8 mouse cellular contexts compared by ENCODE assay signal in the genomic region with DNA sequence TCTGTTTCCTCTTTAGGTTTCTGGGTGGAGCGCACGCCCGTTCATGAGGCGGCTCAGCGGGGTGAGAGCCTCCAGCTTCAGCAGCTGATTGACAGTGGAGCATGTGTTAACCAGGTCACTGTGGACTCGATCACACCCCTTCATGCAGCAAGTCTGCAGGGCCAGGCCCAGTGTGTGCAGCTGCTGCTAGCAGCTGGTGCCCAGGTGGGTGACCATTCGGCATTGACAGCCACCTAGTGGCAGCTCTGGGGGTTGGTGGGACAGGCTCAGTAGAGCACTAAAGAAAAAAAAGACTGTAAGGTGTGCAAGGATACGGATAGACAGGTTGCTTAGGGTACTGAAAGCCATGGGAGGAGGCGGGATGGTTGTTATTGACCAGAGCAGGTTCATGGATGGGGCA. TPM values are rescaled to one million over a fixed set of nuclear protein-coding genes. Genes with fewer than 3 reads are reported as not detected.
DNase-seq lines count a peak whose midpoint lies in the region; ATAC-seq and TF ChIP-seq lines count a peak whose summit lies in the region.

No protein-coding gene starts in this region.

- ATAC-seq in heart, embryonic 16.5 days (replicated peaks; ENCODE audit: extremely low read depth, insufficient read depth, low FRiP score) = peak; percentile 52; the same call in 1 of the 2 replicates
- peak; percentile 51 for ATAC-seq in Patski
- 0 out of 2 replicates have a peak, but pooled peaks have one; percentile 40 for ATAC-seq in hindbrain, embryonic 16.5 days
- ATAC-seq in liver, embryonic 14.5 days (ENCODE audit: insufficient read depth) = peak; percentile 38; the same call in 1 of the 2 replicates
- ATAC-seq in neutrophil, adult 5-6 weeks (ENCODE audit: extremely low read depth, insufficient number of reproducible peaks, low FRiP score, poor library complexity, severe bottlenecking) = peak; percentile 78; the same call in 1 of the 2 replicates

- no peak overlapping the region for H3K4me2 ChIP-seq in heart, embryonic 16.5 days (ENCODE audit: low read depth, low read length)
- H3K4me2 ChIP-seq in hindbrain, embryonic 16.5 days (ENCODE audit: low read length) = no peak overlapping the region
- H3K4me2 ChIP-seq in liver, embryonic 14.5 days (ENCODE audit: low read depth) = no peak overlapping the region

- H3K4me1 ChIP-seq in heart, embryonic 16.5 days (ENCODE audit: control insufficient read depth, insufficient read depth, low read length) = no peaks in the 10 kb centered on the region
- no peaks in the 10 kb centered on the region for H3K4me1 ChIP-seq in hindbrain, embryonic 16.5 days (ENCODE audit: control insufficient read depth, insufficient read depth, low read depth, low read length)
- peaks cover 0 to 6% of the 10 kb centered on the region in 2 experiments; a peak in 1 of 4 replicates for H3K4me1 ChIP-seq in liver, embryonic 14.5 days (replicated peaks; ENCODE audit: control insufficient read depth in 2 of 2, insufficient read depth in 2 of 2, low read length in 1 of 2)

- no peaks in the 10 kb centered on the region for H3K36me3 ChIP-seq in heart, embryonic 16.5 days (ENCODE audit: control insufficient read depth, insufficient read depth)
- peaks cover 4% of the 10 kb centered on the region; the same call in 1 of the 2 replicates for H3K36me3 ChIP-seq in hindbrain, embryonic 16.5 days (ENCODE audit: control insufficient read depth, insufficient read depth, low read length)
- no peaks in the 10 kb centered on the region for H3K36me3 ChIP-seq in liver, embryonic 14.5 days (replicated peaks; ENCODE audit: control insufficient read depth, insufficient read depth, low read depth)

- CTCF ChIA-PET in Patski (lab: Charles Lee) = interaction anchor here (1.2 kb wide), 1 partner anchor 11 kb away, joined by 3 read pairs; no protein-coding TSS in a partner anchor

- in situ Hi-C loops in Patski (cut with MboI; ENCODE audit: low pct_unique_long_range_greater_than_20kb) = no loop called here

- DNase-seq in heart, adult 8-10 months (ENCODE audit: low spot score) = no peak
- no peak for DNase-seq in Patski (ENCODE audit: low read depth, low spot score)
- DNase-seq in liver, embryonic 14.5 days (ENCODE audit: low read depth in 3 of 3, low spot score in 3 of 3) = no peak
- no peak for DNase-seq in yolk sac, embryonic 10.5 days (ENCODE audit: low spot score)
- no peak for DNase-seq in layer of hippocampus, postnatal 14 days (ENCODE audit: low spot score in 2 of 2)

- H3K9ac ChIP-seq in heart, embryonic 16.5 days (ENCODE audit: low read length) = no peak overlapping the region
- H3K9ac ChIP-seq in hindbrain, embryonic 16.5 days (ENCODE audit: low read depth, low read length) = no peak overlapping the region
- H3K9ac ChIP-seq in liver, embryonic 14.5 days (replicated peaks) = no peak overlapping the region

- POLR2A ChIA-PET in Patski (lab: Charles Lee) = no interaction called here

- H3K4me3 ChIP-seq in heart, embryonic 16.5 days (ENCODE audit: low read length) = no peak overlapping the region
- no peak overlapping the region for H3K4me3 ChIP-seq in hindbrain, embryonic 16.5 days (ENCODE audit: low read length)
- H3K4me3 ChIP-seq in liver, embryonic 14.5 days (ENCODE audit: insufficient read depth in 1 of 2, low read depth in 2 of 2, low read length in 2 of 2) = no peak overlapping the region

- TF ChIP-seq EP300 in liver, embryonic 14.5 days (IDR thresholded peaks at IDR 0.05; ENCODE audit: low read depth) = no peak

- H3K9me3 ChIP-seq in heart, embryonic 16.5 days (replicated peaks; ENCODE audit: control insufficient read depth, low read length) = no peaks in the 10 kb centered on the region
- H3K9me3 ChIP-seq in hindbrain, embryonic 16.5 days (ENCODE audit: control insufficient read depth, low read length) = no peaks in the 10 kb centered on the region
- H3K9me3 ChIP-seq in liver, embryonic 14.5 days (ENCODE audit: control insufficient read depth, low read length) = no peaks in the 10 kb centered on the region

- WGBS in heart, embryonic 16.5 days = 70% methylated on average over 9 of the region's 9 CpGs
- WGBS in hindbrain, embryonic 16.5 days = 77% methylated on average over 9 of the region's 9 CpGs
- WGBS in liver, embryonic 14.5 days (ENCODE audit: insufficient replicate concordance) = 61% methylated on average over 9 of the region's 9 CpGs

- no peaks in the 10 kb centered on the region for H3K27me3 ChIP-seq in heart, embryonic 16.5 days (ENCODE audit: control insufficient read depth, insufficient read depth, low read length)
- no peaks in the 10 kb centered on the region for H3K27me3 ChIP-seq in Patski
- H3K27me3 ChIP-seq in hindbrain, embryonic 16.5 days (replicated peaks; ENCODE audit: control insufficient read depth, insufficient read depth, low read length) = no peaks in the 10 kb centered on the region
- H3K27me3 ChIP-seq in liver, embryonic 14.5 days (ENCODE audit: control insufficient read depth, insufficient read depth, low read length) = no peaks in the 10 kb centered on the region

- no peak overlapping the region for H3K27ac ChIP-seq in heart, embryonic 16.5 days (ENCODE audit: low read length)
- no peak overlapping the region for H3K27ac ChIP-seq in hindbrain, embryonic 16.5 days (ENCODE audit: low read depth, low read length)
- H3K27ac ChIP-seq in liver, embryonic 14.5 days = no peak overlapping the region

- TF ChIP-seq CTCF in Patski (IDR thresholded peaks at IDR 0.05) = peak; percentile 55
- peak; percentile 68 for TF ChIP-seq CTCF in liver, embryonic 14.5 days (IDR thresholded peaks at IDR 0.05; ENCODE audit: low read depth)

RNA-seq across cellular contexts. Expression of gene Asb13, which starts 8.2 kb away (rescaled TPM):
- 4.8 and 5.7 TPM in 2 replicates for polyA plus RNA-seq in heart, embryonic 16.5 days (2015; fragmentation: Nextera tagmentation; extraction: Ambion mirVana)
- 10 to 100 TPM in 1 of 4 experiments, 1 to 10 TPM in 3; 8.6 to 11.2 (median 8.8) TPM for total RNA-seq in heart, adult 8-10 months (2022)
- 14.2 TPM for polyA plus RNA-seq in Patski (2021)
- 15.3 and 18.8 TPM in 2 replicates for polyA plus RNA-seq in hindbrain, embryonic 16.5 days (2015; fragmentation: Nextera tagmentation; extraction: Ambion mirVana)
- polyA plus RNA-seq in liver, embryonic 14.5 days (2012; rRNA removed) = 2.3 TPM in 2 replicates
- 1.6 and 1.7 TPM in 2 replicates for polyA plus RNA-seq in liver, embryonic 14.5 days (2014; fragmentation: Nextera tagmentation; extraction: Ambion mirVana)
- 48.0 and 49.1 TPM in 2 replicates for total RNA-seq in neutrophil, adult 5-6 weeks (2017)
- total RNA-seq in layer of hippocampus, postnatal 14 days (2021) = 10 to 100 TPM; 26.8 to 31.2 TPM

RNA-seq across cellular contexts. Expression of gene Fam208b, which starts 31.1 kb away (rescaled TPM):
- polyA plus RNA-seq in heart, embryonic 16.5 days (2015; fragmentation: Nextera tagmentation; extraction: Ambion mirVana) = 6.7 and 7.6 TPM in 2 replicates
- 10 to 100 TPM; 10.5 to 14.1 (median 12.5) TPM for total RNA-seq in heart, adult 8-10 months (2022)
- polyA plus RNA-seq in Patski (2021) = 26.3 TPM
- polyA plus RNA-seq in hindbrain, embryonic 16.5 days (2015; fragmentation: Nextera tagmentation; extraction: Ambion mirVana) = 11.4 and 12.9 TPM in 2 replicates
- polyA plus RNA-seq in liver, embryonic 14.5 days (2012; rRNA removed) = 2.5 and 4.2 TPM in 2 replicates
- polyA plus RNA-seq in liver, embryonic 14.5 days (2014; fragmentation: Nextera tagmentation; extraction: Ambion mirVana) = 3.5 and 5.2 TPM in 2 replicates
- 82.4 and 83.3 TPM in 2 replicates for total RNA-seq in neutrophil, adult 5-6 weeks (2017)
- total RNA-seq in layer of hippocampus, postnatal 14 days (2021) = 10 to 100 TPM; 24.7 to 25.0 TPM
